Mouse (Mus musculus): ENCODE data around the gene Pemt. TPM values are rescaled to one million over a fixed set of nuclear protein-coding genes. Genes with fewer than 3 reads are reported as not detected.
A peak's percentile ranks its signal among the peaks of the same experiment; 100 is the strongest.

Gene Pemt
- total RNA-seq, 2 experiments from 2014 or later: 5.0 to 7.6 TPM

GRCm38 (mm10) chr11:60060026-60060425 lies 13.7 kb upstream of the Pemt start:
- DNase-seq (ENCODE audit: low spot score in 2 of 2): no peak
- intact Hi-C loops (cut with DNase I): no loop called here

DNA sequence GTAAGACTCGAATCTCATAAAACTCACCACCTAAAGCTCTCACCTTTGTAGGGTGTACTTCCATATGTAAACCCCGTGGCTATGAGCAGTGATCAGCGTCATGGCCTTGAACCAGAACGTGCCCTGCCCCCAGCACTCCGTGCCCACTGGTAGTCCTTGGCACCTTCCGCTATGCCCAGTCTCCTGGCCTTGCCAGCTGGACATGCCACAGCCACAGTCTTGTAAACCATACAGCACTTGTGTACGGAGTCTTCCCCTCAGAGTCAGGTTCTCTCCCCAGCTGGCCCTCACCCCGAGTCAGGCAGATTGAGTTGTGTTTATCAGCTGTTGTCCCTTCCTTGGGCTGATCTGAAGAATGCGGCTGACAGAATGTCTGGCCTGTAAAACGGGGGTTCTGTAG lies 12.2 kb upstream of the Pemt start:
- intact Hi-C loops (cut with DNase I): no loop called here
- DNase-seq (ENCODE audit: low spot score in 2 of 2): no peak

DNA sequence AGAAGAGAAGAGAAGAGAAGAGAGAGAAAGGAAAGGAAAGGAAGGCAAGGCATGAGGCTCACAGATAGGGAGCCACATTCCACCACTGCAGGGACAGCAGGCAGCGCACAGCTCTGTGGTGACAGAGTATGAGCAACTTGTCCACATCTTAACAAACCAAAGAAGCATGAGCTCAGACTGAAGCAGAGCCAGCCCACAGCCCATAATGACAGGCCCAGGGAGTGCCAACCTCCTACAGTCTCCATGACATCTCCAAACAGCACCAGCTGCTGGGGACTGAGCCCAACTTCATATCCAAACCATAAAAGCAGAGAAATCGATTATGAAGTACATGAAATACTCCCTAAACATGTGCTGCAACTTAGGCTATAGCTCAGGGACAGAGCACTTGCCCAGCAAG lies 11.7 kb upstream of the Pemt start:
- intact Hi-C loops (cut with DNase I): no loop called here
- peak; percentile 16 to 75 for DNase-seq (ENCODE audit: low spot score in 2 of 2)

- intact Hi-C loops (cut with DNase I): no loop called here
- DNase-seq (ENCODE audit: low spot score in 2 of 2): no peak
Measured at GRCm38 (mm10) chr11:60056520-60056919, 10.2 kb upstream of the Pemt start.

- intact Hi-C loops (cut with DNase I): no loop called here
- DNase-seq (ENCODE audit: low spot score in 2 of 2): no peak
Measured at GRCm38 (mm10) chr11:60048841-60049240, 2.6 kb upstream of the Pemt start.

DNA sequence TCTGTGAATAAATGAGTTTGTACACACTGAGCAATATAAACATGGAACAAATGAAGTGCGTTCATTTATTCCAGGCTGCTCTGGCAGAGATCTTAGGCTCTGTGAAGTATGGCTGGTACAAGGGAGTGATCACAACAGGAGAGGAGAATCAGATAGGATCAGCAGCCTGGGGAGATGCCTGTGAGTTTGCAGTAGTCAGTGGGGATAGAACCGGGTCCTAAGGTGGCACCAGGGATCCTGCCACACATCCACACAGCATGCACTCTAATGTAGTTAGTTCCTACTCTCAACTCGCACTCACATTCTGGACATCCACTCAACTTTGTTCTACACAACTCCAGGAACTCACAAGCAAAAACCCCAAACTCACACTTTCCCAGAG lies 622 bp downstream of the Pemt start:
- no peak for DNase-seq (ENCODE audit: low spot score in 2 of 2)
- intact Hi-C loops (cut with DNase I): no loop called here

- intact Hi-C loops (cut with DNase I): no loop called here
- DNase-seq (ENCODE audit: low spot score in 2 of 2): no peak
Measured at GRCm38 (mm10) chr11:60044777-60045176, 1.5 kb downstream of the Pemt start.

- intact Hi-C loops (cut with DNase I): no loop called here
- DNase-seq (ENCODE audit: low spot score in 2 of 2): no peak
Measured at GRCm38 (mm10) chr11:60042277-60042676, 4.0 kb downstream of the Pemt start.

- intact Hi-C loops (cut with DNase I): no loop called here
- no peak for DNase-seq (ENCODE audit: low spot score in 2 of 2)
Measured at GRCm38 (mm10) chr11:60036537-60037220, 9.6 kb downstream of the Pemt start.

DNA sequence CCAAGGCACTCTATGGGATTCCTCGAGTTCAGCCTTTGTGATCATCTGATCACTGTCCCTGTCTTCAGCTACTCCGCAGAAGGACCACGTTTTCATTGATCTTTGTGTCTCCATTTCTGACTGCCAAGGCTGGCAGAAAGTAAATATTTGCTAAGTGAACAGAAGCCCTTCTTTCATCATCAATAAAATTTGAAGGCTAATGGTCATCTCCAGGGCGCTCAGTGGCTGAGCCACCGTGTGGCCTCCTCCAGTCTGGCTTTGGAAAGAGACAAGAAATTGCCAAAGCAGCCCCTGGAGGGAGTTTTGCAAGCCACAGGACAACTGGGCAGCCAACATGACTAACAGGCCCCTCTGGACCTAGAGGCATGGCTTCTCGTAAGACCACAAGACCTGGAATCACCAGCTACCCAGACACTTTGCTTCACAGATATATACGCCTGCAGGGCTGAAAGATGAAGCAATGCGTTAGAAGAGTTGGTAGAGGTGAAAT lies 11.3 kb downstream of the Pemt start:
- intact Hi-C loops (cut with DNase I): no loop called here
- DNase-seq (ENCODE audit: low spot score in 2 of 2): no peak

DNA sequence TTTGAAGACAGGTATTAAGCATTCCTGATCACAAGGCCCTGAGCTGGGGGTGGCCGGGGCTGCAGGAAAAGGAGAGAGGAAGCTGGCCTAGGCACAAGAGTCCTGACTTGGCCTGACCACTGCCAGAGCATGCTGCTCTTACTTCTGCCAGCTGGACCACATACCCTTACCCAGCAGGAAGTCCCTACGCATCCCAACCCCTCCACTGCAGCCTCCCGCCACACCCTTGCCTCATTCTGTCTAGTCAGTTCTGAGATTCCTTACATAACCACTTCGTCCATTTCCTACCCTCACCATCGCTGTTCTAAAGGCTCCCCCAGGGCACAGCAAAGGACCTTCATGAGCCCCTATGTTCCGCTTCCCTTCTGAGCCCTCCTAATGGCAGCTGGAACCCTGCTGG lies 12.0 kb downstream of the Pemt start:
- no peak for DNase-seq (ENCODE audit: low spot score in 2 of 2)
- intact Hi-C loops (cut with DNase I): no loop called here

- peak; percentile 50 to 91 for DNase-seq (ENCODE audit: low spot score in 2 of 2)
- intact Hi-C loops (cut with DNase I): no loop called here
Measured at GRCm38 (mm10) chr11:60032586-60033430, 13.5 kb downstream of the Pemt start.

- intact Hi-C loops (cut with DNase I): no loop called here
- DNase-seq (ENCODE audit: low spot score in 2 of 2): no peak
Measured at GRCm38 (mm10) chr11:60030747-60031331, 15.4 kb downstream of the Pemt start.

DNA sequence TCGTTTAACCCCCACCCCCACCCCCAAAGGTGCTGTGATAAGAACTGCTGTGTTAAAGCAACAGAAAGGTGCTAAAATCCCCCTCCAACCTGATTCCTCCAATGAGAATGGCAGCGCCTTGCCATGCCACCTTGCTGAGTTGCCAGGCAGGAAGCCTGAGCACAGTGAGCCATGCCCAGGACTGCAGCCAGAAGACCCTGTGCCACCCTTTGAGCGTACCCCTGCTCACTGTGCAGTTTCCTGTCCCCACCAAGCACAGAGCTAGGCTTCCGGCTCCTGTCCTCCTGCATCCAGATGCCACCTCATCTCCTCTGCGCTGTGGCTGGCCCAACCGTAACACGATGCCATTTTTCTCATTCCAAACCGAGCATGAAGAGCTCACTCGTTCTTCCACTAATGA lies 16.3 kb downstream of the Pemt start:
- DNase-seq (ENCODE audit: low spot score in 2 of 2): no peak
- intact Hi-C loops (cut with DNase I): no loop called here

DNA sequence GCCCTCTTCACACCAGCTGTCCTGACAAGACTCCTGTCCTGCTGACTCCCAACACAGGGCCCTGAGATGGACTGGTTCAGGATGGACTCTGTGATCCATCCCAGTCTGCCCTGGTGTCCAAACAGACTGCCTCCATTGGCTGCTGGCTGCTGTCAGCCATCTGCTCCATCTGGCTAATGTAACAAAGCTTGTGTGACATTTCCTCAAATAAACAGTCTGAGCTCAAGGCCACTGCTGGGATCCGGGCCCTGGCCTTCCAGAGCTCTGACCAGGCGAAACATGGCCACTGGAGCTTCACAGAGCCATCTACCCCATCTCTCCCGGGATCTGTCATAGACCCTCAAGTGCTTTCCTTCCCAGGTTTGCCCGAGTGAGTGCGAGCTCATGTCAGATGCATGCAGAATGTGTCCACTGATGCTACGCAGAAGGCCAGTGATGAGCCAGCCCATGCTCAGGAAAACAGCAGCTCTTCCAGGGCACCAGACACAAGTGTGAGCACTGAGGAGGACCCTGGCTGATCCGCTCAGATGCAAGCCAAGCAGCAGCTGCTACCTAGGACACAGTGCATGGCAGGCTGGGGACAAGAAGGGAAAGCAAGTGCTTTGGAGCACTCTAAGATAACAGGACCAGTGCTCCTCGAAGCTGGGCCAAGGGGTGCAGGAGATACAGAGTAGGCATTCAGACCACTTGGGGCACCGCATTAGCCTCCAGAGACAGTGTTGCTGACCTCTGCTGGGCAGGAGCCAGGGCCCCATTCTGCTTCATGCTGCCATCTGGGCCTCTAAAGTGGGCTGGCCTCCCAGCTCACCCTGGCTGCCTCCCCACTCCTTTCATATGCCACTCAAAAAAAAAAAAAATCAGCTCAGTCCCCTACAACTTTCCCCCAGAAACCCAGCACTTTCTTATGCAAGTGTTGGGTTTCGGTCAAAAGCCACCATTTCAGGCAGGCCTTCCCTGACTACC lies 18.1 kb downstream of the Pemt start:
- DNase-seq (ENCODE audit: low spot score in 2 of 2): no peak
- intact Hi-C loops (cut with DNase I): loop anchor here (1.0 kb wide), 2 partner anchors 63 to 148 kb away; no protein-coding TSS in a partner anchor

GRCm38 (mm10) chr11:60027272-60027671 lies 19.0 kb downstream of the Pemt start:
- DNase-seq (ENCODE audit: low spot score in 2 of 2): peak; percentile 70 to 74
- intact Hi-C loops (cut with DNase I): loop anchor here (1.0 kb wide), 2 partner anchors 62 to 147 kb away; no protein-coding TSS in a partner anchor

GRCm38 (mm10) chr11:60026166-60026565 lies 20.1 kb downstream of the Pemt start:
- no peak for DNase-seq (ENCODE audit: low spot score in 2 of 2)
- intact Hi-C loops (cut with DNase I): no loop called here

DNA sequence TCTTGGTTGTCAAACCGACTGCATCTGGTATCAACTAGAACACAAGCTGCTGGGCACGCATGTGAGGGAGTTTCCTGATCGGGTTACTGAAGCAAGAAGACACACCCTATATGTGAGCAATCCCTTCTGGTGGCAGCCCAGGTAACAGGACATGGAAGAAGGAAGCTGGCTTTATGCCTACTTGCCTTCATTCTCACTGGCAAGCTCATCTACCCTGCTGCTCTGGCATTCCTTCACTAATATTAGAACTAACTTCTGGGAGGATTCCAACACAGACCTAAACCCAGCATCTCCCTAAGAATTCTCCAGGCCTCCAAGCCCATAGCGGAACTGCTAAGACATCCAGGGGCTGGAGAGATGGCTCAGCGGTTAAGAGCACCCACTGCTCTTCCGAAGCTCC lies 25.1 kb downstream of the Pemt start:
- intact Hi-C loops (cut with DNase I): no loop called here

GRCm38 (mm10) chr11:60016726-60017125 lies 29.6 kb downstream of the Pemt start:
- intact Hi-C loops (cut with DNase I): no loop called here
- no peak for DNase-seq (ENCODE audit: low spot score in 2 of 2)

More for the DNA sequence above, 25.1 kb downstream of the Pemt start:
- no peak for DNase-seq (ENCODE audit: low spot score in 2 of 2)

All from left cerebral cortex, postnatal 25 days (tissue).